Mouse (Mus musculus): ENCODE measurements around the gene Vmn1r7.
"Not testable (repeated sequence)": the region's sequence is repeated elsewhere in the genome, so short reads cannot be mapped to it uniquely, and the experiment has no call there.

Vmn1r7 gene

GRCm38 (mm10) chr6:57025224-57025623, at the start of gene Vmn1r7:
Vmn1r7 (minus strand) TSS chr6:57025324.
- DNase-seq (ENCODE audit: low read depth), result not testable (repeated sequence)

- DNase-seq (ENCODE audit: low read depth), result no peak
Measured at GRCm38 (mm10) chr6:57066487-57066886, 41.4 kb upstream of the Vmn1r7 start, which contains the start of gene Vmn1r9. Vmn1r9 (plus strand) TSS chr6:57066787.

GRCm38 (mm10) chr6:57063730-57064129, 38.6 kb upstream of the Vmn1r7 start:
- peak; percentile 73 for DNase-seq (ENCODE audit: low read depth)

- no peak for DNase-seq (ENCODE audit: low read depth)
Measured at GRCm38 (mm10) chr6:57034674-57035073, 9.6 kb upstream of the Vmn1r7 start.

- no peak for DNase-seq (ENCODE audit: low read depth)
Measured at GRCm38 (mm10) chr6:57031984-57032383, 6.9 kb upstream of the Vmn1r7 start, which contains the start of gene Vmn1r8. Vmn1r8 (plus strand) TSS chr6:57032284.

GRCm38 (mm10) chr6:56996943-56997342, 28.2 kb downstream of the Vmn1r7 start, which contains the start of gene Vmn1r6:
Vmn1r6 (plus strand) TSS chr6:56997243.
- no peak for DNase-seq (ENCODE audit: low read depth)
